Mouse (Mus musculus) hindbrain, embryonic 11.5 days (tissue): ENCODE measurements at regions not wholly inside any gene's neighbourhood (a gene's known extent, or its start where the extent isn't known, plus 50 kb on each side); places are given as distances from the start of the nearest gene placed in this dataset.

ENCODE experiments used
- ATAC-seq: fragments of 200-750 bp; cut with Nextera tagmentation; 2 replicates; pipeline ENCODE4 v1.8.0; 2017; ENCODE audit warnings: mild to moderate bottlenecking, moderate TSS enrichment, moderate library complexity; ENCODE audit not compliant: low FRiP score
- DNase-seq: peaks from one replicate; pipeline ENCODE4 v3.0.0-alpha.2; 2015; ENCODE audit warnings: low spot score
- H3K27ac ChIP-seq: fragments of 300-500 bp; sonication (generic); 2 replicates; pipeline ENCODE4 v1.5.1; 2014; ENCODE audit warnings: mild to moderate bottlenecking, low read depth, low read length
- H3K27me3 ChIP-seq: fragments of 300-500 bp; sonication (generic); 2 replicates; pipeline ENCODE4 v1.6.1; 2014; ENCODE audit warnings: mild to moderate bottlenecking, low read length, moderate library complexity, mixed read lengths; ENCODE audit not compliant: control insufficient read depth, insufficient read depth
- H3K36me3 ChIP-seq: fragments of 300-500 bp; sonication (generic); 2 replicates; pipeline ENCODE4 v1.6.1; 2014; ENCODE audit warnings: mild to moderate bottlenecking, low read length, moderate library complexity, mixed read lengths; ENCODE audit not compliant: control insufficient read depth, insufficient read depth
- H3K4me1 ChIP-seq: fragments of 300-500 bp; sonication (generic); replicated peaks from 2 replicates; pipeline ENCODE4 v1.6.1; 2014; ENCODE audit warnings: low read length, mixed read lengths; ENCODE audit not compliant: control insufficient read depth, insufficient read depth
- H3K4me2 ChIP-seq: fragments of 300-500 bp; sonication (generic); replicated peaks from 2 replicates; pipeline ENCODE4 v1.6.1; 2014; ENCODE audit warnings: mild to moderate bottlenecking, low read depth, low read length
- H3K4me3 ChIP-seq: fragments of 300-500 bp; sonication (generic); 2 replicates; pipeline ENCODE4 v1.5.1; 2014; ENCODE audit warnings: low read depth, low read length
- H3K9ac ChIP-seq: fragments of 300-500 bp; sonication (generic); 2 replicates; pipeline ENCODE4 v1.6.1; 2014; ENCODE audit warnings: low read depth, low read length
- H3K9me3 ChIP-seq: fragments of 300-500 bp; sonication (generic); 2 replicates; pipeline ENCODE4 v1.6.1; 2016; ENCODE audit warnings: low read length; ENCODE audit not compliant: control insufficient read depth
- WGBS: fragments of 180-500 bp; shearing (Covaris S2); extraction: QIAGEN DNeasy Blood & Tissue Kit; methylation state at CpG from one replicate; pipeline ENCODE4 v1.1.7; 2014; 5-methylcytosine and 5-hydroxymethylcytosine counted together

DNA sequence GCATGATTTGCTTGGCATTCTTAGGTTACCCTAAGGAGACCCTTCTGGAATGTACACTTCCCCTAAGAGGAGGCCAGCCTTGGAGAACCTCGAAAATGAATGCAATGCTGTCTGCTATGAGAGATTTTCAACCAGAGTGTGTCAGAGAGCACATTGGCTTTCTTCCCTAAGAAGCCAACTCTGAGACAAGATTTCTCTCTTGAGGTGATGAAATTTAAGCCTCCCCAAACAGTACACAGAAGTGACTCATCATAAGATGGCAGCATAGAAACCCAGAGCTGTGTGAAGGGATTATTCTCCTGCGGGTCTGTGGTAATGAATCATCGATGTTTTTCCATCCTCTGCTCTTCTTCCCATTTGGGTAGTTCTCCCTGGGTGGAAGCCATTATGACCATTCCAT, 106.2 kb upstream of the Bank1 start:
- H3K9ac ChIP-seq: no peak overlapping the region
- no peak overlapping the region for H3K4me2 ChIP-seq
- DNase-seq (no peak), ATAC-seq (no peak)
- 93% methylated on average over 3 of the region's 3 CpGs for WGBS
- H3K9me3 ChIP-seq: no peaks in the 10 kb centered on the region
- no peaks in the 10 kb centered on the region for H3K4me1 ChIP-seq
- no peaks in the 10 kb centered on the region for H3K27me3 ChIP-seq
- no peak overlapping the region for H3K4me3 ChIP-seq
- H3K27ac ChIP-seq: no peak overlapping the region
- H3K36me3 ChIP-seq: no peaks in the 10 kb centered on the region

DNA sequence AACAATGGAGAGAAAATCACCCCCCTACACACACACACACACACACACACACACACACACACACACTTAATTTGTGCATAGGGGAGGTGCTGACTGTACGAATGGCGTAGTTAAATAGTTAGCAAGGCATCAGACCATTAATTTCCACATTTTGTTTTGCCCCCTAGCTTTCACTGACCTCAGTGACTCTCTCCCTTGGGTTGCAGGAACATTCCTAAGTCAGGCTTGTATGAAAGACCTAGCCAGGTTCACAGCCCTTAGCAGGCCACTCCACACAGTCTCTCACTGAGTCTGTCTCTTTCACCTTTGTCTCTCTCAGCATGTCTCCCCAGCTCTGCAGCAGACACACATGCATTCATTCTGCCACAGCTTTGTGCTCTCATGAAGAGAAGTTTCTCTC, 101.6 kb upstream of the Bank1 start:
- Histone ChIP-seq H3K9me3 (no peaks in the 10 kb centered on the region), H3K4me1 (no peaks in the 10 kb centered on the region), H3K27ac (no peak overlapping the region), H3K36me3 (no peaks in the 10 kb centered on the region), H3K9ac (no peak overlapping the region), H3K4me2 (no peak overlapping the region), H3K27me3 (no peaks in the 10 kb centered on the region), H3K4me3 (no peak overlapping the region)
- ATAC-seq (no peak), DNase-seq (no peak)
- 68% methylated on average over 2 of the region's 2 CpGs for WGBS

GRCm38 (mm10) chr3:136426539-136427194, 100.8 kb upstream of the Bank1 start:
- no peak for ATAC-seq
- H3K27me3 ChIP-seq: no peaks in the 10 kb centered on the region
- no peak overlapping the region for H3K4me3 ChIP-seq
- H3K27ac ChIP-seq: no peak overlapping the region
- 77% methylated on average over 8 of the region's 8 CpGs for WGBS
- no peaks in the 10 kb centered on the region for H3K9me3 ChIP-seq
- no peak for DNase-seq
- H3K36me3 ChIP-seq: no peaks in the 10 kb centered on the region
- no peak overlapping the region for H3K9ac ChIP-seq
- H3K4me2 ChIP-seq: no peak overlapping the region
- H3K4me1 ChIP-seq: no peaks in the 10 kb centered on the region

GRCm38 (mm10) chr3:136421969-136422614, 96.2 kb upstream of the Bank1 start:
- 86% methylated on average over 10 of the region's 10 CpGs for WGBS
- H3K9me3 ChIP-seq: no peaks in the 10 kb centered on the region

DNA sequence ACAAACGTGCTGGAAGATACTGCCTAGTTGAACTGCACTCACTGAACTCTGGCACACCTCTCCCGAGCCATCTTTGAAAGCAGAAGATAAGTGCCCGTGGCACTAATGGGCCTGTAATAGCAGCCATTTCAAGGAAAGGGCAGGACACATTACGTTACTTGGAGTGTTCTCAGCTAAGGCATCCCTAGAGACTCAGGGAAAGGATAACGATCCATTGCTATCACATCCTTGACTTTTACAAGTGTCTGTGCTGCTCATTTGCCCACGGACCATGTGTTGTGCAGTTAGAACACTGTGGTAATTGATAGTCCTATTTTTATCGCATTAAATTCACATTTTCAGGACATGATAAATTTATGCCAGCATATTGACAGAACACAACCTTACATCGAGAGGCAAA, 79.7 kb upstream of the Bank1 start:
- Histone ChIP-seq H3K9me3 (no peaks in the 10 kb centered on the region), H3K36me3 (no peaks in the 10 kb centered on the region), H3K4me2 (no peak overlapping the region), H3K4me1 (no peaks in the 10 kb centered on the region), H3K27me3 (no peaks in the 10 kb centered on the region), H3K27ac (no peak overlapping the region), H3K4me3 (no peak overlapping the region), H3K9ac (no peak overlapping the region)
- DNase-seq (no peak), ATAC-seq (no peak)
- 83% methylated on average over 8 of the region's 8 CpGs for WGBS

More at GRCm38 (mm10) chr3:136421969-136422614, 96.2 kb upstream of the Bank1 start:
- Histone ChIP-seq H3K4me2 (no peak overlapping the region), H3K4me1 (no peaks in the 10 kb centered on the region), H3K4me3 (no peak overlapping the region), H3K36me3 (no peaks in the 10 kb centered on the region), H3K27me3 (no peaks in the 10 kb centered on the region), H3K27ac (no peak overlapping the region), H3K9ac (no peak overlapping the region)
- ATAC-seq (no peak), DNase-seq (no peak)

DNA sequence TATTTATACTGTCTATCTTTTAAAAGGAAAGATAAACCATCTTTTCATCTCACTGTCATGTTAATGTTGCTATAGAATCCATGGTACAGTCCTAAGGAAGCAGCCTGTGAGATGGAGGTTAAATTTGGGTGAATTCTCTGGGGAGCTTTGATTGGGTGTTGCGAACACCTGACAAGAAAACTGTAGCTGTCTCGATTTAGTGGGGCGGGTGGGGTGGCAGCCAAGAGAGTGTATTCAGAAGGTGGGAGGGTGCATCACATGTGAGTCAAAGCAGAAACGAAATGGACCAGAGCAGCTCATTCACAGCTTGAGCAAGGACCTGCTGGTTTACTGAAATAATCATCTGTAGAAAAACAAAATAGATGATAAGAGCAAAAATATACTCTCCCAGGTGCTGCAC, 57.4 kb upstream of the Bank1 start:
- H3K9me3 ChIP-seq: no peaks in the 10 kb centered on the region
- no peak overlapping the region for H3K9ac ChIP-seq
- no peaks in the 10 kb centered on the region for H3K4me1 ChIP-seq
- no peaks in the 10 kb centered on the region for H3K36me3 ChIP-seq
- H3K4me2 ChIP-seq: no peak overlapping the region
- WGBS: 80% methylated on average over 4 of the region's 4 CpGs
- no peak for DNase-seq
- no peak for ATAC-seq
- no peak overlapping the region for H3K4me3 ChIP-seq
- H3K27me3 ChIP-seq: no peaks in the 10 kb centered on the region
- no peak overlapping the region for H3K27ac ChIP-seq

- H3K9ac ChIP-seq: no peak overlapping the region
- no peak overlapping the region for H3K27ac ChIP-seq
- H3K4me2 ChIP-seq: no peak overlapping the region
- H3K27me3 ChIP-seq: no peaks in the 10 kb centered on the region
- H3K4me3 ChIP-seq: no peak overlapping the region
- ATAC-seq: no peak
- H3K4me1 ChIP-seq: no peaks in the 10 kb centered on the region
- H3K9me3 ChIP-seq: no peaks in the 10 kb centered on the region
- H3K36me3 ChIP-seq: no peaks in the 10 kb centered on the region
- no peak for DNase-seq
- 81% methylated on average over 7 of the region's 7 CpGs for WGBS
Measured at GRCm38 (mm10) chr3:136380644-136381043, 54.8 kb upstream of the Bank1 start.

GRCm38 (mm10) chr3:136379741-136380398, 54.0 kb upstream of the Bank1 start:
- Histone ChIP-seq H3K27me3 (no peaks in the 10 kb centered on the region), H3K9ac (no peak overlapping the region), H3K4me2 (no peak overlapping the region), H3K27ac (no peak overlapping the region), H3K4me1 (no peaks in the 10 kb centered on the region), H3K36me3 (no peaks in the 10 kb centered on the region), H3K4me3 (no peak overlapping the region), H3K9me3 (no peaks in the 10 kb centered on the region)
- ATAC-seq (no peak), DNase-seq (no peak)
- WGBS: 93% methylated on average over 6 of the region's 6 CpGs

GRCm38 (mm10) chr3:136376893-136377292, 51.0 kb upstream of the Bank1 start:
- WGBS: 78% methylated on average over 4 of the region's 4 CpGs

More at GRCm38 (mm10) chr3:136376893-136377292, 51.0 kb upstream of the Bank1 start:
- no peaks in the 10 kb centered on the region for H3K4me1 ChIP-seq
- H3K4me3 ChIP-seq: no peak overlapping the region
- H3K4me2 ChIP-seq: no peak overlapping the region
- no peaks in the 10 kb centered on the region for H3K27me3 ChIP-seq
- ATAC-seq (no peak), DNase-seq (no peak)
- no peaks in the 10 kb centered on the region for H3K36me3 ChIP-seq
- H3K9me3 ChIP-seq: no peaks in the 10 kb centered on the region
- no peak overlapping the region for H3K9ac ChIP-seq
- H3K27ac ChIP-seq: no peak overlapping the region
